Mouse (Mus musculus) heart, postnatal 0 days (tissue): ENCODE results near the gene Sdk2.

Experiments
- CTCF ChIP-seq: IDR thresholded peaks from 2 replicates; pipeline ENCODE4 v1.5.1; 2016; ENCODE audit warnings: antibody characterized with exemption, control low read depth, low read depth
- EP300 ChIP-seq: IDR thresholded peaks from 2 replicates; pipeline ENCODE4 v1.6.1; 2016; ENCODE audit warnings: antibody characterized with exemption, low read depth

DNA sequence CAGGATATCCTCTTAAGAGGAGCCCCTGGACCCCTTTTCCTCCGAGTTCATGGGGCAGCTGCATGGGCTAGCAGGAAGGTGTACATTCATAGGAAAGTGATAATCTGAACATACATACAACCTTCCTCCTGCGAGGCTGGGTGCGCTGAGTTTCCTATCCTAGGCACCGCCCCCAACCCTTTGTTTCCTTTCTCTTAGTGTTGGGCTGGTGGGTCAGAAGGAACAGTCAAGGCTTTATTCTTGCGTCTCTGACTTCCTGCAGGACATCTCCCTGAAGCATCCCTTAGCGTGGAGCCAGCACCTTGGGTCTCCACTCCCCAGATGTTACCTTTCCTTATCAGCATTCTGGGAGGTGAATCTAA lies 287.2 kb downstream of the Sdk2 start:
- TF ChIP-seq CTCF (no peak), EP300 (no peak)
